Mouse (Mus musculus) erythroblast, embryonic 14.5 days (primary cell): Measurements from ENCODE around the gene Gm45808.

Source experiments
- GATA1 ChIP-seq: IDR thresholded peaks from 2 replicates; pipeline ENCODE4 v1.6.1; 2012; ENCODE audit warnings: low read length, inconsistent platforms, mixed read lengths
- TAL1 ChIP-seq: IDR thresholded peaks from 3 replicates; pipeline ENCODE4 v1.6.1; 2012; ENCODE audit warnings: low read length, inconsistent platforms, mixed read lengths

GRCm38 (mm10) chr7:45535676-45536075 lies 49.1 kb upstream of the Gm45808 start:
- TF ChIP-seq TAL1 (no peak), GATA1 (no peak)
